Mouse (Mus musculus) embryo, embryonic 11 days (tissue): Measurements from ENCODE around the gene Ankrd11.

ENCODE experiments used
- DNase-seq: peaks from one replicate; pipeline ENCODE4 v3.0.0-alpha.2; 2015

Ankrd11 gene

DNA sequence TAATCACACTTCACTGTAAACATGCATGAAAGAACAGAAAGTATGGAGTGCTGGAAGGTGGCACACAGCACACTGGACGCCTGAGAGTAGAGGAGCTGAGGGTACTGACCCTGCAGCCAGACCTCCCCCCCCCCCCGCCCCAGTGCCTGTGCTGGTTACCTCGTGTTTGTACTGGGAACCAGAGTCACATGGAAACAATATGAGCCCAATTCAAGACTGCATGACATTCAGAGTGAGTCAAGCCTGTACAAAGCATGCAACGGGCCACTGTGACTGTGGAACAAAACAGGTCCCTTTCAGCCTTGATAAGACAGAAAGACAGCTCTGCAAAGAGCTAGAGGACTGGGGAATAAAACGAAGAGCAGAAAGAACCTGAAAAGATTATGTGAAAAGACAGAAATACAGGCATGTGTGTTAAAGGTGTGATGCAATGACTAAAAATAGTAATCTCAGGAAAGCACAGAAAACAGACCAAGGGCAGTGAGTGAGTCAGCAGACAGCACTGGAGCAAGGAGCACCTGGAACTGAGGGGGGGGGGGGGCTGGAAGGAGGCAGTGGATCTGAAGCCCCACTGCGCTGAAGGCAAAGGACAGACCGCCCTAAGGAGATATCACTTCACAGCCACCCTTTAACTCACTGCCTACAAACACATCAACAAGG is 118.5 kb downstream of the Ankrd11 start:
- no peak for DNase-seq

DNA sequence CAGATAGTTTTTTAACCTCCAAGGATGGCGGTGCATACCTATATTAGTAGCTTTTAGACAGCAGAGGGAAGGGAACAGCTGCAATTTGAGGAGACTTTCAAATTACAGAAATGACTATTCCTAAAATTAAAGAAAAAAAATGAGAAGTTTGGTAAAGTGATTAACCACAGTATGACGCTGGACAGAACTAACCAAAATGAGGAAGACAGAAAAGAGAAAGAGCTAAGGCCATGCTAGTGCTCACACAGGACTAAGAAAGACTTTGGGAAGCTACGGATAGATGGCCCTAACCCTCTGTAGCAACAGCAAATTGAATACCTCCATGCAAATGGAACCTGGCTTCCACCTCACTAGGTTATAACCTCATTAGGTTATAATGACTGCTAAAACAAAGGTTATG is 119.1 kb downstream of the Ankrd11 start:
- no peak for DNase-seq

DNA sequence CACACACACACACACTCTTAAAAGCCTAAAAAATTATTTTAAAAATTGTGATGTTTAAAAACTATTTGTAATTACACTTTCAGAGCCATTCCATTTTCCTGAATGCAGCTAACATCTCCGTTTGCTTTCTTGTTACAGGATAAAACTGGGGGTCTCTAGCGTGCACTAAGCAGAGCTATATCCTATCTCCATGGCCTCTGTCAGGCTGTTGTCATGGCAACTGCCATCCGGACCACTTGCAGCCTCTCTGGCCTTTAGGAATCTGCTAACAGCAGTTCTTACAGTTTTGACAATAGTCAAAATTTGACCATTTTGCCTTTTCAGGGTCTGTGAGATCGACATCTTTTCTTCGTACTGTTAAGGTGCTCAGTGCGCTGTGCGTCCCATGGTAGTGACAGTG is 121.2 kb downstream of the Ankrd11 start:
- no peak for DNase-seq

DNA sequence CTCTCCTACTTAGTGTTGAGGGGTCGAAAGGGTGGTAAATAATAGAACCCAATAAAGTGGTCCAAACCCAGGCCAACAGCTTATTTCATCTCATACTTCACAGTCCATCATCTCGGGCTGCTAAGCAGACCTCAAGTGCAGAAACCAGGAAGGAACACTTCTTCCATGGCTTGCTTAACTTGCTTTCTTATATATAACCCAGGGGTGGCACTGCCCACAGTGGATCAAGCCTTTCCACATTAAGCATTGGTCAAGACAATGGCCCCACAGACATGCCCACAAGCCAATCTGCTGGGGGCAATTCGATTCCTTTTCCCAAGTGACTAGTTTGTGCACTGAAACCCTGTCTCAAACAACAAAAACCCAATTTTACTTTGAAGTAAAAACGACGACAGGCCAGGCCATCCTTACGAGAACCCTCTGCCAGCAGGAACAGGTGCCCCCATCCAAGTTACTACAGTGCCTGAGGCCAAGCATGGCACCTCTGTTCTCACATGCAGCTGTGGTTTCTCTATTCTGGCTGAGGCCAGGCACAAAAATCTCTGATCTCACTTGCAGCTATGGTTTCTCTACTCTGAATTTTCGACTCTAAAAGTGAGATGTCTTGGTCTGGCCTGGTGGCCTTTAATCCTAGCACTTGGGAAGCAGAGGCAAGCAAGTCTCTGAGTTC is 123.5 kb downstream of the Ankrd11 start:
- no peak for DNase-seq

DNA sequence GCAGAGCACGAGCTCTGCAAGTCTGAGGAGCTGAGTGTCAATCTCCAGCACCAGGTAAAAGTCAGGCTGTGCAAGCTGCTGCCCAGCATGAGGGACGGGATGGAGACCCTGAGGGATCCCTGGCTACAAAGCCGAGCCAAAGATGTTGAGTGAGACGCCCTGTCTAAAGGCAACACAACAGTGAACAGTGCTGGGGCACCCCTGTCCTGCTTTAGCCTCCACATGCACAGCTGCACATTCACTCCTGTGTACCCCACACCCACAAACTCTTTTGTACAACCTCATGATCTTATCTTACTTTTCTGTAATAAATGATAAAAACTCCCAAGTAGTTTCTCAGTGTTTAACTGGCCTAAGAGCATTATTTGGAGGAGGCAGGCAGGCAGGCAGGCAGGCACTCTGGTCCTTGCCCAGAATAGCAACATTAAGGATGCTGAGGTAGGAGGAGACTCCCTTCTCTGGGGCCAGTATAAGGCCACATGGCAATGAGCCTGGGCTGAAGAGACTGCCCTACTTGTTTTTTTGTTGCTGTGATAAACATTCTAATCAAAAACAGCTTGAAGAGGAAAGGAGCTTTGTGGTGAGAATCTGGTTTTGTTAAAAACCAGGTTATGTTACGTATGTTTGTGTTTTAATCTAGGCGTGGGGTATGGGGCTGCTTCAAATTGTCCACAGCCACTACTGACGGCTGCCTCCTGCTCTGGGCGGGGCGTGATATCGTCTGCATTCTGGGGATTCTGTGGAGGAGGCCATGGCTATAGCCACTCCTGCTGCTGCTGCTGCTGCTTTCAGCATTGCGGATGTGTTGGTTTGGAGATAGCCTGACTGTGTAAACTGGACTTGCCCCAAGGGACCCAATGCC is 124.3 kb downstream of the Ankrd11 start:
- DNase-seq = peak; percentile 23

DNA sequence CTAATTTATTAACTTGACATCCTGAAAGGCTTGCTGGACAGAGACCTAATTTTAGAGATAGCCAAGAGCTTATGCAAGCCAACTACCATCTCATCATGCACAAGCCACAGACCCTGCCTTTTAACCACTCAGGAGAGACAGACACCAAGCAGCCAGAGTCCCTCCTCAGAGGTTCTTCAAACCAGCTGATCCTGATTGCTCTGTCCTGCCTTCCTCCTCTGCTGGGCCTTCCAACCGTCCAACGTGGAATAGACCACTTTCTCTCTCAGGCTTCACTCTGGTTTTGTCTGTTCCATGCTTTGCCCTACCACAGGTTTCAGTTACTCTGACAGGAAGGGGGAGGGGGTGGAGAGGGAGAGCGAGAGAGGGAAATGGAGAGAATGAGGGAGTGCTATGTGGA is 125.3 kb downstream of the Ankrd11 start:
- DNase-seq = no peak

DNA sequence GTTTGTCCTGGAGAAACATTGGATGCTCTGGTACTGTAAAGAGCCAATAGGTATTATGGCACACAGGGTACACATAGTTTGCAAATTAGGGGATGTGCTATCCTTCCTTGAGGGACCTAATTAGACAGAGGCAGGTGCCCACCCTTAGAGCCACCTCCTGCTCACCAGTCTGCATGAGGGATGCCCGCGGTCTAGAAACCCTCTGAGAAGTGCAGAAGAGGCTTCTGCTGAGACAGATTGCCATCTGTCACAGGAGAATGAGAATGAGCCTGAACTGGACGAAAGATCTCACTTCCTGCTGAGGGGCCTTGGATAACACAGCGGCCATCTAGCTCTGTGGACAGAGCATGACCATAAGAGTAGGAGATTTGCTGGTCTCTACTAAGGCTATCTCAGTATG is 129.2 kb downstream of the Ankrd11 start:
- no peak for DNase-seq

DNA sequence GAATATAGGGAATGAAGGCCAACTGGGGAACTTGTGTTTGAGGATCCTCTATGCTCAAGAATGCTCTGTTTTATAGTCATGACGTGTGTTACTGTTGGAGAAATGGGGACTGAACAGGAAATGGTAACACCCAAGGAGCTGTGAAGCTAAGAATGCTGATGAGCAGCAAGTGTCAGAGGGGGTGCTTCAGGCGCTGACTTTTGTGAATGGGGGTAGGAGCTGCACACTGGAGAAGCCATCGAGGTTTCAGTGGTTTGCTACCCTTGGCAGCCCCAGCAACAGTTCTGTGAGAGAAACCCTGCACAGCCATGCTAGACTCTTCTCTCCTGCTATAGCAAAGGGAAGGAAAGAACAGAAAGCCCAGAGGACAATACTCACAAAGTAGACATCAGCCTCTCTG is 129.9 kb downstream of the Ankrd11 start:
- no peak for DNase-seq

DNA sequence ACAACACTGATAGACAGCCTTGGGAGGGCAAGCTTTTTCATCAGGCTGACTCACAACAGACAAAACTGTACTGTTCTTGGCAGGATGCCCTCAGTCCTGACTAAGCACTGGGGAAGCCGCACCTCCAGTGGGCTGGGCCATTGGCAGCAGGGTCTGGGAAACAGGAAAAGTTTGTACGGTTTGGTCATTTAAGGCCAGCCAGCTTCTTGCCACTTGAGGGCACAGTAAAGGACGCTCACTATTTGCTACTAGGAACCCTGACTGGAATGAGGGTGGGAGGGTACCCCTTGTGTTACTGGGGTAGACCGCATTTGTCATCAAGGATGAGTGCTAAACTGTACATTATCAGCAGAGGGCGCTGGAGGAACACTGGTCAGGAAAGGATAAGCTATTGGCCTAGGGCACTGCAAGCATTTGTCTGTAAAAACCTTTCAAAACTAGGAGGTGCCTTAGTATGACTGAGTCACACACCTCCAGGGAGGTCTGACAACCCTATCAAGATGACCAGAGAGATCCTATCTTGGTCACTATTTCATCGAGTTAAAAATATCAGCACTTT is 135.5 kb downstream of the Ankrd11 start:
- peak; percentile 80 for DNase-seq

DNA sequence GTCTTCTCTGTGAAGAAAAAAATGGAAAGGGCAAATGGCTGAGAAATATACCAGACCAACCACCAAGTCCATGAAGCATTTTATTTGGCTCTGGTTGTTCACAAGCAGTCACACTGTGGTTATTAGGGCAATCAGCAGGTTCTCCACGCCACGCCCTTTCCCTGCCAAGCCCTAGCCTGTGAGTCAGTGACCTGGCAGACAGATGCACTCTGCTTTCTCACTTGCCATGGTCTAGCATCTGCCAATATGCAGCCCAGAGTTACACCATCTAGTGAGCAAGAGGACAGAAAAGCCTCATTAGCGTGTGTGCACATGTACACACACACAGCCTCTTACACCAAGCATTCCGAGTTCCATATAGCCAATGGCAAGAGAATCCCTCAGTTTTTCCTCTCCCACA is 136.7 kb downstream of the Ankrd11 start:
- no peak for DNase-seq

DNA sequence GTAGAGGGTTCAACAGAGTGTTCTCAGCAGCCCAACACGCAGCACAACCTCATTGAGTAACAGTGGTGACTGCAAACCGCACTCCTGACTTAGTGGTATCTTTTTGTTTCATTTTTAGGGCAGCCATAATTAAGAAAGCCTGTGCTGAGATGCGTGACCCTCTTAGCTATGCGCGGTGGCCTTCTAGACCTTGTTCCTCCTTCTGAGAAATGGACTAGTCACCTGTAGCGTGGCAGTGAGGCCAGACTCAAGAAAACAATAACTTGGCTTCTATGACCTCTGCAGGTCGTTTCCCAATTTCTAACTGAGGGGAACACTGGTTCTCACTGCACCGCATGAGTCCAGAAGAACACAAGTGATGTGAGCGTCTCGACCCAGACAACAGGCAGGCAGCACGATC is 137.6 kb downstream of the Ankrd11 start:
- DNase-seq = no peak

DNA sequence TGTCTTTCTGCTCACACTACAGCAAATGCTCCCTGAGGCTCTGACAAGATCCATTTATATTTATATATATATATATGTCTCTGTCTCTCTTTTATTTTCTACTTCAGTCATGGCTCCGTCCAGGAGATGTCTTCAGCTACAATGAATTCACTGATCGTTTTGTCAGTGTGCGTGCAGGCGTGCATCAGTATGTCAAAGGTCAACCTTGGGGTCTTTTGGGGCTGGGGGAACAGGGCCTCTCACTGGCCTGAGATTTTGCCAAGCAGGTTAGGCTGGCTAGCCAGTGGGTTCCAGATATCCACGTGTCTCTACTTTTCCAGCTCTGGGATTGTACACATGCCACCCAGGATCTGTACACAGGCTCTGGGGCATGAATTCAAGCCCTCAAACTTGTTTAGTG is 139.1 kb downstream of the Ankrd11 start:
- no peak for DNase-seq

DNA sequence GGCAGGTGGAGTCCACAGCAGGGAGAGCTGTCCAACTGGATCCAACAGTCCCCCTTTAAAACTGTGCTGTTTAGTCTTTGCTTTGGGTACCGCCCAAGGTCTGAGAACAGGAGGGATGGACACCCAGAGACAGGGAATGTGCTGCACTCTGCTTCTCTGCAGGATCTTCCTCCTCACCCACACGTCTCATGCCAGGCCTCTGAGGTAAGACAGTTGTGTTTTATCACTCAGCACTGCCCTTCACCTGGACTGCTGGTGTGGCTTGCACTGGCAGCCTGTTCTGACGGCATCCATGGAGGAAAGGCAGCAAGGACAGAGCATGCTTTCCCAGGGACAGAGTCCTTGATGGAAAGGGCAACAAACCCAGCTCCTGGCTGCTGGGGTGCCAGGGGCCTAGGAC is 139.5 kb downstream of the Ankrd11 start:
- no peak for DNase-seq

DNA sequence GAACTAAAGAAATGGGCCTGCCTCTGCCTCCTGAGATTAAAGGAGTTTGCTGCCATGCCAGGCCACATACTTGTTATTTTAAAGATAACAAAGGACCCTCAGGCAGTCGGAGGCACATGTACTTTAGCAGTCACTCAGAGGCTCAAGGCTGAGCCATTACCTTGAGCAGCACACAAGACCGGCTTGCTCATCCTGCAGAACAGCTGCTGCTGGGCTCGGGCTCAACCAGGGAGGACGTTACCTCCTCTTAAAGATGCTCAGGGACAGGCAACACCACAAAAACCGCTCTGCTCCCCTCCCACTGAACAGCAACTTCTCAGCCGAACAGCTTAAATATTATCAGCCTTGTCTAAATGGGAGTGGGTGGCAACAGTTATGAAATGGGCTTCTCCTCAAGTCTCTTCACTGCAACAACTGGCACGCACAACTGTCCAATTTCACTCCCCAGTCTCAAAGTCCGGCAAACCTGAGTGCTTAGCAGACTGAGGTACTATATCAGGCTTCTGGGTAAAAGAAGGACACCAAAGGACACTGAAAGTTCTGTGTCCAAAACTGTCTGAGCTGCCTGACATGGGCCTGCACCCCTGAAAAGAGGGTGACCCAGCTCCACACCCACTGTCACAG is 140.1 kb downstream of the Ankrd11 start:
- DNase-seq = no peak

DNA sequence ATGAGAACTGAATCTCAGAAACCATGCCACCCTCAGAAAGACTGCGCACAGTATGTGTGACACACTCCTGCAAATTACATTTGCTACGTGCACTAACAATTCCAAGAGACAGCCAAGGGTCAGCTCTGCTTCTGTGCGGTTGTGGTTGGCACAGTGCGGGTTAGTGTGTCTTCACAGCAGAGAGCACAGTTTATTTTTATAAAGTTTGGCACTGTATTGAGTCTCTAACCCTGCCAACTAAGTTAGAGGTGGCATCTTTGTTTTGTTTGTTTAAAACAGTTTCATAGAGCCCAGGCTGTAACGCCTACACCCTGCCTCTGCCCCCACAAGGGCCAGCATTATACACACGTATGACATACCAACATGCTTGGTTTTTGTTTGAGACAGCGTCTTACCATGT is 140.6 kb downstream of the Ankrd11 start:
- DNase-seq = no peak

DNA sequence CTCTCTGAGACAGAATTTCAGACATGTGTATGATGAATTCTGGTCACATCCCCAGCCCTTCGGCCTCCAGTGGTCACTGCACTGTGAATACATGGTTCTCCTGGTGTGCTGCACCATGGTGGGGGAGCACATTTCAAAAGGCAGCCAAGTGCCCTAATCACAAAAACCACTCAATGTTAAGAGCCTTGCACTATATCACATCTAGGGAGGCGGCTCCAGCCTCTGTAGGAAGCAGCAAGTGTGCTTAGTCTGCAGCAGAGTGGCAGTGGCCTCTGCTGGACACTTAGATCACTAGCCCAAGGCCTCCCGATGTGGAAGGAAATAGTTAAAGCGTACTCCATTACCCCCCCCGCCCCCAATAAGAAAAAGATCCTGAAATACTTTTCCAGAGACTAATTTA is 143.0 kb downstream of the Ankrd11 start:
- no peak for DNase-seq

DNA sequence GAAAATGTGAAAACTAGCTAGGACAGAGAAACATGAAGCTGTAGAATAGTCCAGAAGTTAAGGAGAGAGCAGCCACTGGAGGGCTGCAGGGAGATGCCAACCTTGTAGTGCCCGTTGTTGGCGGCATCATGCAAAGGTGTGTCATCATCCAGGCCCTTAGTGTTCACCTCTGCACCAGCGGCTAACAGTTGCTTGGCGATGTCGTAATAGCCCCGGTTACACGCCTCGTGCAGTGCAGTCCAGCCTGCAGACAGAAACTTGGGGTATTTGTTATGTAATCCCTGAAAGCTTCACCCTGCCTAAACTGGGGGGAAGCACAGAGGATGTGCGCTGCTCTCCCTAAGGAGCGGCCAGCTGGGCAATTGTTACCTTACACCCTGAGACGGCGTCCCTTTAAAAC is 143.6 kb downstream of the Ankrd11 start:
- DNase-seq = no peak

DNA sequence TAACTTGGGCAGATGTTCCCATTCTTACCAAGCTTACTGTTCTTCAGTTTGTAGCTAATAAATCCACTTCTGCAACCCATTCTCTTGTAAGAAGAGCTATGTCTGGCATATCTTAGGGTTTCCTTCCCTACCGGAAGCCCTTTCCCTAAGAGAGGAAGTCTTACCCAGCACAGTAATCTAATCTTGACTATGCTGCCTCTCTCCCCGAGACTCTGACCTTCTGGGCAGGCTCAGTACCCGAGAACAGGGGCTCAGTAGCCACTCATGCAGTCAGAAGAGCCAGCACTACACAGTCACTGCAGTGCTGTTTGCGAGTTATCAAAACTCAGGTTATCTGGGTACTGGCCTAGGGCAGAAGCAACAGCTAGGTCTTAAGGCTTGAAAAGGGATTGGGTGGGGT is 144.1 kb downstream of the Ankrd11 start:
- no peak for DNase-seq

DNA sequence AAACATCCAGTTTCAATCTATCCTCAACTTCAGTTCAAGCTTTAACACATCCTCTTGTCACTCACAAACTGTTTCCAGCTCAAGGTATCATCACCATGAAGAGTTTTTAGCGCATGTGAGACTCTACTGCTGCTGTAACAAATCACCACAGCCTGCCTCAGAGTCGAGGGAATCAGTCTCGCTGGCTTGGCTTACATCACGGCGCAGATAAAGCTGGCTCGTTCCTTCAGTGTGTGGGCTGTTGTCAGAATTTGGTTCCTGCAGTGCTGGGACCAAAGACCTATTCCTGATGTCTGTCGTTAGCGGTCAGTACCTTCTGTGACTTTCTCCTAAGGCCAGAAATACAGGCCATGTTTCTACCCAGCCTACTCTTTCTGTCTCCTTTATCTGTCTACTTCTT is 144.9 kb downstream of the Ankrd11 start:
- no peak for DNase-seq

DNA sequence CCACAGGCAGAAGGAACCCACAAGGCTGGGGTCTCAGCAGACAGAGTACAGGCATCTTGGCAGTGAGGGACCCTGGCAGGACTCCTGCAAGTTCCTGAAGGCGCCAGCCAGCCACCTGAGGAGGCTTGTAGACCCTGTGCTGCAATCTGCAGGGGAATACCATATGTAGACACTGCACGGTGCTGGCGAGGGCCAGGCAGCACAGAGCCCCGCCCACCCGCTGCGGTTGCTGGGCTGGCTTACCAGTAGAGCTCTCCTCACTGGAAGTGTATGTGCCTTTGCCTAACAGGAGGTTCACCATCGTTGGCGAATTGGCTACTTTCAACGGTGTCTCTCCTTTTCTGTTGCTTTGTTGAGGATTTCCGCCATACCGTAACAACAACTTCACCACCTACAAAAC is 145.8 kb downstream of the Ankrd11 start:
- DNase-seq = no peak

DNA sequence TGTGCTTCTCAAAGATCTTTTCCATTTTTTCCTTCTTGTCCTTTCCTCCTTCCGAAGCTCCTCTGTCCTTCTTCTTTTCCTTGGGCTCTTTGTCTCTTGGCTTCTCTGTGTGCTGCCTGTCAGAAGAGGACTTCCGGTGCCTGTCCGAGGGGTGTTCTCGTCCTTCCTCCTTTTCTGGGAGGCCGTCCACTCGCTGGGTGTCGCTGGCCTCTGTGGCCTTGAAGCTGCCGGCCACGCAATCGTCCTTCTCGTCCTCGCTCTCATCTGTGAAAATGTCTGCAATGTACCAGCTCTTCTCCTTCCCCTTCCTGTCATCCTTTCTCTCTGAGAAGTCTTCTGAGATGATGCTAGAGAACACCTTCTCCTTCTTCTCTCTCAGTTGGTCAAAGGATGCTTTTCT is 148.6 kb downstream of the Ankrd11 start:
- DNase-seq = no peak

DNA sequence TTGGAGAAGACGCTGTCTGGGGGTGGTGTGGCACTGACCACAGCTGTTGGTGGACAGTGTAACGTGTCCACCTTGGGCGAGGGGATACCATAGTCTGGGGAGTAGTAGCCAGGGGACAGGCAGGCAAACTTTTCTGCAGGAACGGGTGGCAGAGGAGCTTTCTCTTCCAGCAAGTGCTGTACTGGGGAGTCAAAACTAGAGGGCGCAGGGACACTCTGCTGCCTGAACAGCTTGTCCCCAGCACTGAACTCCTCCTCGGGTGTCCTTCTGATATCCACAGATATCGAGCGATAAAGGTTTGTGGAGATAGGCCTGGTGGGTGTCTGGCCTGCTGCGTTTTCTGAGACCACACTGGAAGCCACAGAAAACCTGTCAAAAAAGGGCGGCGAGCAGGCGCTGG is 150.6 kb downstream of the Ankrd11 start:
- DNase-seq = no peak

DNA sequence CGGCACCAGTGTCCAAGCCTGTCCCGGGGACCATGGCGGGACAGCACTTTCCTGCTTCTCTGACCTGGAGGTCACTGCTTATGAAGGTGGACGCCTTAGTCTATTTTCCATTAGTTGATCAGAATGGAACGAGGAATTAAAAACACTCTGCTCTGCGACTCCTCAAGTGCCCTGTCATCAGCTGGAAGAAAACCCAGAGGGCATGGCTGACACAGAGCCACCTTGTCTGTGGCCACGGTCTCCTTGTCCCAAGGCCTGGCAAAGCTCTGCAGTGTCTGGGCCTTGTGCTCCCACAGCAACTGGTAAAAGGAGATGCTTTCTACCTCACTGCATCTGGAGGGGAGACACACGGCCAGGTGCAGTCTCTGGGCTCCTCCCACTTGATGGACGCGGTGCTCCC is 158.4 kb downstream of the Ankrd11 start:
- DNase-seq = no peak
